9 mouse cellular contexts compared by ENCODE assay signal in the genomic region with DNA sequence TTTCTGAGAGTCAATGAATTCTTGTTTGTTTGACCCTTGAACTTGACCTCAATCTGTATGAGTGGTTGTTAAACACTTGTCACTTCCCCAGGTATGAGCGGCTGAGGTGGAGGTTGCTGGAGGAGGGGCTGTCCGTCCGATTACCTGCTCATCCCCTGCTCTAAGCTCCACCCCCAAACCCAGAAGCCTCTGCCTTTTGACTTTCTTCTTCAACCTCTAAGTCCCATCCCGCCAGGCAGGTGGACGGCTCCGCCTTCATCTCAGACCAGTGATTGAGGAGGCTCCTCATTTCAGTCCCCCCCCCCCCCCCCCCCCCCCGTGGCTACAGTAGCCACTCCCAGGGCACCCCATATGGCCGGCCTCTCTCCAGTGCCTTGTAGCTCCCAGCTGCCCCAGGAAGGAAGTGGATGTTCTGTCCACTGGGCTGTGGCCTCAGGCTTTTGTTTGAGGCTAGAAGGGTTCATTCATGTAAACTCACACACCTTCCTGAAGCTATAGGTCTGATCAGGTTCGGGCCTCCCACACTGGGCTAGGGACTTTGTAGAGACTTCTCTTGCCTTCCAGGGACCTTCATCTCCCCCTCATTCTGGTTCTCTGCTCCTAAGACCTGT. TPM values are rescaled to one million over a fixed set of nuclear protein-coding genes. Genes with fewer than 3 reads are reported as not detected.
DNase-seq lines count a peak whose midpoint lies in the region; ATAC-seq and TF ChIP-seq lines count a peak whose summit lies in the region.
"Had no signal": no experiment of that assay in that cellular context is flagged by ENCODE, and none has a peak within 500 bp of the region (broad histone marks: within the 10 kb centered on the region; RNA-seq: fewer than 3 reads in every experiment).

No protein-coding gene starts in this region.

- no peak for ATAC-seq in heart, embryonic 11.5 days (replicated peaks; ENCODE audit: insufficient number of reproducible peaks, low FRiP score, low TSS enrichment)
- ATAC-seq in hindbrain, embryonic 14.5 days (ENCODE audit: low FRiP score), result no peak
- no peak for ATAC-seq in lung, embryonic 15.5 days (ENCODE audit: borderline replicate concordance, extremely low read depth, low FRiP score, low TSS enrichment)
- no peak for ATAC-seq in neural tube, embryonic 15.5 days (ENCODE audit: low FRiP score)

- 40% methylated on average over 8 of the region's 9 CpGs for WGBS in heart, embryonic 11.5 days (ENCODE audit: insufficient replicate concordance)
- 31% methylated on average over 8 of the region's 9 CpGs for WGBS in hindbrain, embryonic 14.5 days
- WGBS in lung, embryonic 15.5 days, result 30% methylated on average over 8 of the region's 9 CpGs
- 48% methylated on average over 9 of the region's 9 CpGs for WGBS in neural tube, embryonic 15.5 days

- peaks cover 23% of the 10 kb centered on the region for H3K4me1 ChIP-seq in heart, embryonic 11.5 days (ENCODE audit: control insufficient read depth, insufficient read depth, low read length)
- H3K4me1 ChIP-seq in ES-E14 (ENCODE audit: control insufficient read depth in 2 of 2, insufficient read depth in 2 of 2, low read length in 2 of 2, poor library complexity in 1 of 2), result peaks cover 11 to 33% of the 10 kb centered on the region in 2 experiments
- peaks cover 10% of the 10 kb centered on the region; the same call in 1 of the 2 replicates for H3K4me1 ChIP-seq in hindbrain, embryonic 14.5 days (replicated peaks; ENCODE audit: control insufficient read depth, insufficient read depth, low read length)
- H3K4me1 ChIP-seq in lung, embryonic 15.5 days, result peaks cover 42% of the 10 kb centered on the region
- peaks cover 23% of the 10 kb centered on the region for H3K4me1 ChIP-seq in neural tube, embryonic 15.5 days

- no peak overlapping the region for H3K4me3 ChIP-seq in heart, embryonic 11.5 days (ENCODE audit: low read depth, low read length)
- peak overlapping the region in 1 of 2 experiments; percentile 46; a peak in 2 of 4 replicates for H3K4me3 ChIP-seq in ES-E14 (ENCODE audit: insufficient read depth in 1 of 2, low read depth in 1 of 2, low read length in 2 of 2, poor library complexity in 1 of 2, severe bottlenecking in 1 of 2)
- H3K4me3 ChIP-seq in hindbrain, embryonic 14.5 days (replicated peaks; ENCODE audit: low read length), result no peak overlapping the region
- H3K4me3 ChIP-seq in lung, embryonic 15.5 days, result peak overlapping the region; percentile 6; the same call in 1 of the 2 replicates
- H3K4me3 ChIP-seq in neural tube, embryonic 15.5 days (replicated peaks), result no peak overlapping the region

- H3K27ac ChIP-seq in heart, embryonic 11.5 days (ENCODE audit: low read depth, low read length), result peak overlapping the region; percentile 82; the same call in 1 of the 2 replicates
- peak overlapping the region; percentile 33; the same call in 1 of the 2 replicates for H3K27ac ChIP-seq in ES-E14 (ENCODE audit: insufficient read depth, low read depth, low read length, poor library complexity, severe bottlenecking)
- peak overlapping the region; percentile 28; the same call in 1 of the 2 replicates for H3K27ac ChIP-seq in hindbrain, embryonic 14.5 days
- peak overlapping the region; percentile 87 for H3K27ac ChIP-seq in lung, embryonic 15.5 days
- no peak overlapping the region for H3K27ac ChIP-seq in neural tube, embryonic 15.5 days (replicated peaks)

- no peaks in the 10 kb centered on the region for H3K9me3 ChIP-seq in heart, embryonic 11.5 days (replicated peaks; ENCODE audit: control insufficient read depth, low read length)
- H3K9me3 ChIP-seq in ES-E14 (ENCODE audit: control insufficient read depth, insufficient read depth, low read depth, low read length), result no peaks in the 10 kb centered on the region
- H3K9me3 ChIP-seq in hindbrain, embryonic 14.5 days (ENCODE audit: control insufficient read depth, low read length), result no peaks in the 10 kb centered on the region
- no peaks in the 10 kb centered on the region for H3K9me3 ChIP-seq in lung, embryonic 15.5 days
- no peaks in the 10 kb centered on the region for H3K9me3 ChIP-seq in neural tube, embryonic 15.5 days (replicated peaks)

- no peaks in the 10 kb centered on the region for H3K27me3 ChIP-seq in heart, embryonic 11.5 days (ENCODE audit: control insufficient read depth, insufficient read depth, low read length)
- no peaks in the 10 kb centered on the region for H3K27me3 ChIP-seq in hindbrain, embryonic 14.5 days (ENCODE audit: control insufficient read depth, insufficient read depth, low read length)
- H3K27me3 ChIP-seq in lung, embryonic 15.5 days, result no peaks in the 10 kb centered on the region
- H3K27me3 ChIP-seq in neural tube, embryonic 15.5 days (replicated peaks), result no peaks in the 10 kb centered on the region

- peak overlapping the region; percentile 45 for H3K4me2 ChIP-seq in heart, embryonic 11.5 days
- no peak overlapping the region for H3K4me2 ChIP-seq in hindbrain, embryonic 14.5 days (replicated peaks)
- H3K4me2 ChIP-seq in lung, embryonic 15.5 days, result peak overlapping the region; percentile 29
- no peak overlapping the region for H3K4me2 ChIP-seq in neural tube, embryonic 15.5 days

- in situ Hi-C loops in ES-E14 (cut with MboI; ENCODE audit: low sequenced_read_pairs in 2 of 2, unreplicated experiment in 2 of 2), result no loop called here

- DNase-seq in heart, postnatal 25 days (ENCODE audit: low spot score), result no peak
- DNase-seq in ES-E14 (ENCODE audit: low read depth, low spot score), result peak; percentile 53
- no peak for DNase-seq in hindbrain, embryonic 14.5 days (ENCODE audit: low spot score)
- no peak for DNase-seq in frontal cortex, postnatal 25 days (ENCODE audit: low spot score in 2 of 2)
- no peak for DNase-seq in cerebellum, adult 9-11 months
- DNase-seq: thymus, postnatal 14 days had no signal

- H3K36me3 ChIP-seq in heart, embryonic 11.5 days (ENCODE audit: control insufficient read depth, insufficient read depth, low read length), result no peaks in the 10 kb centered on the region
- no peaks in the 10 kb centered on the region for H3K36me3 ChIP-seq in ES-E14 (ENCODE audit: control insufficient read depth, insufficient read depth, low read length, poor library complexity, severe bottlenecking)
- no peaks in the 10 kb centered on the region for H3K36me3 ChIP-seq in hindbrain, embryonic 14.5 days (replicated peaks; ENCODE audit: control insufficient read depth, insufficient read depth)
- no peaks in the 10 kb centered on the region for H3K36me3 ChIP-seq in lung, embryonic 15.5 days
- no peaks in the 10 kb centered on the region for H3K36me3 ChIP-seq in neural tube, embryonic 15.5 days

- intact Hi-C loops in heart, postnatal 25 days (cut with DNase I), result loop anchor here (2.0 to 5.0 kb wide), 2 partner anchors 31 to 35 kb away; no protein-coding TSS in a partner anchor

- no peak overlapping the region for H3K9ac ChIP-seq in heart, embryonic 11.5 days (ENCODE audit: low read depth, low read length)
- no peak overlapping the region for H3K9ac ChIP-seq in ES-E14 (ENCODE audit: insufficient read depth, low read depth, low read length, poor library complexity, severe bottlenecking)
- H3K9ac ChIP-seq in hindbrain, embryonic 14.5 days, result no peak overlapping the region
- no peak overlapping the region for H3K9ac ChIP-seq in lung, embryonic 15.5 days
- no peak overlapping the region for H3K9ac ChIP-seq in neural tube, embryonic 15.5 days (replicated peaks)

TF ChIP-seq in ES-E14, 5 proteins besides CTCF, POLR2A, EP300 and RAD21:
- TF ChIP-seq ZNF384 (IDR thresholded peaks at IDR 0.05; ENCODE audit: low read depth, low read length), result no peak; the same call in 1 of the 2 replicates
- no peak for TF ChIP-seq ZC3H11A (IDR thresholded peaks at IDR 0.05; ENCODE audit: borderline replicate concordance, low read depth, low read length)
- no peak for TF ChIP-seq MAFK (IDR thresholded peaks at IDR 0.05; ENCODE audit: insufficient read depth, low read depth, low read length)
- TF ChIP-seq HCFC1 (IDR thresholded peaks at IDR 0.05; ENCODE audit: borderline replicate concordance, insufficient read depth, low read length), result no peak
- no peak for TF ChIP-seq CHD2 (IDR thresholded peaks at IDR 0.05; ENCODE audit: low read depth, low read length)

RNA-seq across cellular contexts. Expression of gene 1600014C23Rik, which starts 34.0 kb away (rescaled TPM):
- 0.48 and 0.80 TPM in 2 replicates for polyA plus RNA-seq in heart, embryonic 11.5 days (2014; fragmentation: Nextera tagmentation; extraction: Ambion mirVana)
- total RNA-seq in heart, postnatal 25 days (2021), result under 1 TPM; 0.55 to 0.75 TPM
- 0.58 TPM in 1 of 2 replicates, not detected in the other for total RNA-seq in ES-E14 (2012; rRNA removed)
- polyA plus RNA-seq in hindbrain, embryonic 14.5 days (2014; fragmentation: Nextera tagmentation; extraction: Ambion mirVana), result not detected in 2 replicates
- not detected in 2 replicates for polyA plus RNA-seq in lung, embryonic 15.5 days (2015; fragmentation: Nextera tagmentation; extraction: Ambion mirVana)
- polyA plus RNA-seq in neural tube, embryonic 15.5 days (2015; fragmentation: Nextera tagmentation; extraction: Ambion mirVana), result 0.40 TPM in 1 of 2 replicates, not detected in the other

Comparison
In these comparisons a context has a peak if more than half of its experiments do, and no peak if none do; other contexts are left out.
1. H3K4me2 ChIP-seq: peak in heart, embryonic 11.5 days (single experiment) and lung, embryonic 15.5 days (single experiment); none in hindbrain, embryonic 14.5 days (single experiment) and neural tube, embryonic 15.5 days (single experiment).